Comparison of ENCODE assay signal across 9 mouse cellular contexts in the genomic region with DNA sequence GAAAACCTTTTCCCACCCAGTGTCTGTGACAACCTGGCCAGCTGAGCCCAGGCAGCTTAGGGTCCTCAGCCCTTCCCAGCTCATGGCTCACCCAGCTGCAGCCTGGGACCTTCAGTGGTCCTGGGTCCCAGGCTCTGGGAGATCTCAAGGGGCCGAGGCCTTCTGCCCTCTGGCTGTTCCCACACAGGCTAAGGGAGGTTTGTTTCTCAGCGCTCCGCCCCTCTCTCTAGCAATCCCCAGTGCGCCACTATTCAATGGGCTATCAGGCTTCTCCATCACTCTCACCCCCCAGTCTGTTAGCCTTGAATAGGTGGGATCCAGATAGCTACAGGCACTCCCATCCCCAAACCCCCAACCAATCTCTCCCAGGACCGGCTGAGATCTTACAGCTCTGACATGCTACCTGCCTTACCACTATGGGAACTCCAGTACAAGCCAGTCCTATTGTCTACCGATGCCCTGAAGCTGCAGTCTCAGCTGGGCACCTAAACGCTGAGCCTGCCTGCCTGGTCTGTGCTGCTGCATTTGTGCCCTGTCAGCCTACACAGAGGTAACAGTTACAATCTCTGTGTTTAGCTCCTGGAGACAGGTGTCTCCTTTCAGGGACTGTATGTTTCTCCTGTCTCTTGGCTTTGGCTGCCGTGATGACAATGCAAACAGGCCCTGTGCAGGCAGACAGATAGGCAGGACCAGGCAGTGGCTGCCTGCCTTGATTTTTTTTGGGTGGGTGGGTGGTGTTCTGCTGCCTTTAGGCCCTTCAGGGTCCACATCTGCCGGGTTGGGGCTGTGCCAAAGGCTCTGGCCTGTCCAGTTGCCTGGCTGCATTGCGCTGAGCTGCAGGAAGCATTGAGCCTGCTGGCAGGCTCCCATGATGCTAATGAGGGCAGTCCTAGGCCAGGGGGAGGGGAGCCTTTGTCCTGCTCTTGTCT. TPM values are rescaled to one million over a fixed set of nuclear protein-coding genes. Genes with fewer than 3 reads are reported as not detected.
DNase-seq lines count a peak whose midpoint lies in the region; ATAC-seq and TF ChIP-seq lines count a peak whose summit lies in the region.
"Had no signal": no experiment of that assay in that cellular context is flagged by ENCODE, and none has a peak within 500 bp of the region (broad histone marks: within the 10 kb centered on the region; RNA-seq: fewer than 3 reads in every experiment).

No protein-coding gene starts in this region.

- no peaks in the 10 kb centered on the region for H3K79me2 ChIP-seq in heart, adult 2 months (replicated peaks; ENCODE audit: control insufficient read depth, insufficient read depth, low read length)

- H3K9me3 ChIP-seq in embryonic facial prominence, embryonic 14.5 days (ENCODE audit: control insufficient read depth, low read length): no peaks in the 10 kb centered on the region
- H3K9me3 ChIP-seq in hindbrain, embryonic 15.5 days: no peaks in the 10 kb centered on the region
- no peaks in the 10 kb centered on the region for H3K9me3 ChIP-seq in midbrain, embryonic 10.5 days (replicated peaks)

- H3K4me1 ChIP-seq in heart, adult 2 months (ENCODE audit: control insufficient read depth, insufficient read depth, low read length): peaks cover 20% of the 10 kb centered on the region
- 0 out of 2 replicates have a peak, but pooled peaks cover 6% of the 10 kb centered on the region for H3K4me1 ChIP-seq in embryonic facial prominence, embryonic 14.5 days (ENCODE audit: control insufficient read depth, insufficient read depth, low read length)
- H3K4me1 ChIP-seq in hindbrain, embryonic 15.5 days (replicated peaks): peaks cover 17% of the 10 kb centered on the region
- peaks cover 21% of the 10 kb centered on the region for H3K4me1 ChIP-seq in midbrain, embryonic 10.5 days
- peaks cover 14% of the 10 kb centered on the region for H3K4me1 ChIP-seq in thymus, adult 2 months (replicated peaks; ENCODE audit: control insufficient read depth, insufficient read depth, low read length)

- no peak overlapping the region for H3K4me2 ChIP-seq in embryonic facial prominence, embryonic 14.5 days (ENCODE audit: low read depth, low read length)
- no peak overlapping the region for H3K4me2 ChIP-seq in hindbrain, embryonic 15.5 days

- no peaks in the 10 kb centered on the region for H3K27me3 ChIP-seq in heart, adult 2 months (ENCODE audit: control insufficient read depth, insufficient read depth, low read length)
- H3K27me3 ChIP-seq in embryonic facial prominence, embryonic 14.5 days (replicated peaks; ENCODE audit: control insufficient read depth, insufficient read depth, low read length): no peaks in the 10 kb centered on the region
- H3K27me3 ChIP-seq in hindbrain, embryonic 15.5 days: 0 out of 2 replicates have a peak, but pooled peaks cover 4% of the 10 kb centered on the region
- peaks cover 58% of the 10 kb centered on the region for H3K27me3 ChIP-seq in midbrain, embryonic 10.5 days (ENCODE audit: low read depth, poor library complexity, severe bottlenecking)
- H3K27me3 ChIP-seq in thymus, adult 2 months (ENCODE audit: control insufficient read depth, insufficient read depth, low read length): no peaks in the 10 kb centered on the region

- 0 out of 2 replicates have a peak, but pooled peaks have one; percentile 32 for ATAC-seq in embryonic facial prominence, embryonic 14.5 days (ENCODE audit: low read depth)
- peak; percentile 84 for ATAC-seq in hindbrain, embryonic 15.5 days (ENCODE audit: low FRiP score, low read depth)

- DNase-seq in heart, adult 2 months: peak; percentile 35 to 46
- no peak for DNase-seq in heart, postnatal 25 days (ENCODE audit: low spot score)
- DNase-seq in embryonic facial prominence, embryonic 14.5 days (ENCODE audit: low spot score): no peak
- peak; percentile 75 for DNase-seq in midbrain, embryonic 10.5 days (ENCODE audit: low spot score)
- no peak for DNase-seq in spleen, postnatal 36 days (ENCODE audit: low spot score in 2 of 2)
- DNase-seq in thymus, adult 2 months: no peak
- no peak for DNase-seq in c-Kit-positive CD71-positive TER-119-positive erythroid progenitor cells, embryonic 14.5 days (ENCODE audit: low spot score)

- H3K9ac ChIP-seq in heart, adult 2 months (ENCODE audit: low read depth, low read length): no peak overlapping the region
- H3K9ac ChIP-seq in embryonic facial prominence, embryonic 14.5 days (ENCODE audit: low read depth, low read length): no peak overlapping the region
- H3K9ac ChIP-seq in hindbrain, embryonic 15.5 days: no peak overlapping the region

- WGBS in heart, adult 2 months: 46% methylated on average over 10 of the region's 10 CpGs
- 21% methylated on average over 10 of the region's 10 CpGs for whole genome bisulfite sequencing in embryonic facial prominence, embryonic 14.5 days
- WGBS in hindbrain, embryonic 15.5 days: 10% methylated on average over 10 of the region's 10 CpGs
- WGBS in midbrain, embryonic 10.5 days: 25% methylated on average over 10 of the region's 10 CpGs
- 93% methylated on average over 10 of the region's 10 CpGs for WGBS in thymus, adult 2 months

- TF ChIP-seq POLR2A in heart, adult 2 months (IDR thresholded peaks at IDR 0.05; ENCODE audit: insufficient read depth, low read depth, low read length): no peak
- no peak for TF ChIP-seq POLR2A in thymus, adult 2 months (IDR thresholded peaks at IDR 0.05; ENCODE audit: control insufficient read depth, extremely low read depth, insufficient read depth, low read length, poor library complexity)

- no peak for TF ChIP-seq CTCF in heart, adult 2 months (IDR thresholded peaks at IDR 0.05)
- TF ChIP-seq CTCF in thymus, adult 2 months (IDR thresholded peaks at IDR 0.05; ENCODE audit: borderline replicate concordance, control insufficient read depth, extremely low read depth, insufficient read depth, low read length, poor library complexity): no peak

- no peak overlapping the region; the same call in 1 of the 2 replicates for H3K27ac ChIP-seq in heart, adult 2 months
- no peak overlapping the region for H3K27ac ChIP-seq in embryonic facial prominence, embryonic 14.5 days (replicated peaks; ENCODE audit: low read depth, low read length)
- no peak overlapping the region for H3K27ac ChIP-seq in hindbrain, embryonic 15.5 days (replicated peaks)
- H3K27ac ChIP-seq in midbrain, embryonic 10.5 days (replicated peaks): peak overlapping the region; percentile 81
- no peak overlapping the region for H3K27ac ChIP-seq in thymus, adult 2 months (ENCODE audit: control insufficient read depth, insufficient read depth, low read length)

- intact Hi-C loops in heart, adult 2 months (cut with DNase I): no loop called here
- intact Hi-C loops in heart, postnatal 25 days (cut with DNase I): no loop called here

- no peak for TF ChIP-seq EP300 in heart, adult 2 months (IDR thresholded peaks at IDR 0.05; ENCODE audit: insufficient read depth, low read depth, low read length)

- no peaks in the 10 kb centered on the region for H3K36me3 ChIP-seq in heart, adult 2 months (ENCODE audit: control insufficient read depth, insufficient read depth, low read length)
- H3K36me3 ChIP-seq in embryonic facial prominence, embryonic 14.5 days (ENCODE audit: control insufficient read depth, insufficient read depth, low read length): no peaks in the 10 kb centered on the region
- no peaks in the 10 kb centered on the region for H3K36me3 ChIP-seq in hindbrain, embryonic 15.5 days
- H3K36me3 ChIP-seq in midbrain, embryonic 10.5 days: no peaks in the 10 kb centered on the region
- H3K36me3 ChIP-seq in thymus, adult 2 months (ENCODE audit: control insufficient read depth, insufficient read depth, low read length): no peaks in the 10 kb centered on the region

- no peak overlapping the region for H3K4me3 ChIP-seq in heart, adult 2 months
- H3K4me3 ChIP-seq in embryonic facial prominence, embryonic 14.5 days (ENCODE audit: low read depth, low read length): no peak overlapping the region
- H3K4me3 ChIP-seq in hindbrain, embryonic 15.5 days: no peak overlapping the region
- peak overlapping the region; percentile 23; the same call in 1 of the 2 replicates for H3K4me3 ChIP-seq in midbrain, embryonic 10.5 days
- no peak overlapping the region for H3K4me3 ChIP-seq in thymus, adult 2 months (ENCODE audit: control insufficient read depth, insufficient read depth, low read length)

RNA-seq across cellular contexts. Expression of a gene that starts 9.4 kb away (rescaled TPM):
- total RNA-seq in heart, adult 2 months (2021): under 1 TPM; 0.70 to 0.86 TPM
- 1.9 and 3.9 TPM in 2 replicates for polyA plus RNA-seq in heart, adult 2 months (2012; rRNA removed)
- total RNA-seq in heart, postnatal 25 days (2021): 1 to 10 TPM in 1 of 2 experiments, not detected in 1; 1.0 TPM
- 7.7 and 18.5 TPM in 2 replicates for polyA plus RNA-seq in embryonic facial prominence, embryonic 14.5 days (2014; fragmentation: Nextera tagmentation; extraction: Ambion mirVana)
- 2.7 and 3.7 TPM in 2 replicates for polyA plus RNA-seq in hindbrain, embryonic 15.5 days (2015; fragmentation: Nextera tagmentation; extraction: Ambion mirVana)
- polyA plus RNA-seq in midbrain, embryonic 10.5 days (2016; fragmentation: Nextera tagmentation; extraction: Ambion mirVana): 7.9 and 9.5 TPM in 2 replicates
- 14.7 and 15.2 TPM in 2 replicates for polyA plus RNA-seq in thymus, adult 2 months (2012; rRNA removed)

RNA-seq across cellular contexts. Expression of a gene that starts 22.9 kb away (rescaled TPM):
- total RNA-seq in heart, adult 2 months (2021): 1 to 10 TPM; 3.1 to 3.3 TPM
- polyA plus RNA-seq in heart, adult 2 months (2012; rRNA removed): 2.9 and 4.9 TPM in 2 replicates
- 1 to 10 TPM; 3.7 to 4.0 TPM for total RNA-seq in heart, postnatal 25 days (2021)
- polyA plus RNA-seq in embryonic facial prominence, embryonic 14.5 days (2014; fragmentation: Nextera tagmentation; extraction: Ambion mirVana): 1.3 and 1.6 TPM in 2 replicates
- 2.6 and 3.2 TPM in 2 replicates for polyA plus RNA-seq in hindbrain, embryonic 15.5 days (2015; fragmentation: Nextera tagmentation; extraction: Ambion mirVana)
- polyA plus RNA-seq in midbrain, embryonic 10.5 days (2016; fragmentation: Nextera tagmentation; extraction: Ambion mirVana): 2.7 and 5.2 TPM in 2 replicates
- 0.89 and 0.94 TPM in 2 replicates for polyA plus RNA-seq in thymus, adult 2 months (2012; rRNA removed)

RNA-seq across cellular contexts. Expression of a gene that starts 54.9 kb away (rescaled TPM):
- total RNA-seq in heart, adult 2 months (2021): not detected
- 0.03 TPM in 1 of 2 replicates, not detected in the other for polyA plus RNA-seq in heart, adult 2 months (2012; rRNA removed)
- total RNA-seq in heart, postnatal 25 days (2021): not detected
- polyA plus RNA-seq in embryonic facial prominence, embryonic 14.5 days (2014; fragmentation: Nextera tagmentation; extraction: Ambion mirVana): 0.48 and 0.84 TPM in 2 replicates
- polyA plus RNA-seq in hindbrain, embryonic 15.5 days (2015; fragmentation: Nextera tagmentation; extraction: Ambion mirVana): 10.6 and 11.5 TPM in 2 replicates
- polyA plus RNA-seq in midbrain, embryonic 10.5 days (2016; fragmentation: Nextera tagmentation; extraction: Ambion mirVana): 0.51 and 0.71 TPM in 2 replicates
- not detected in 2 replicates for polyA plus RNA-seq in thymus, adult 2 months (2012; rRNA removed)
- total RNA-seq: CH12.LX had no signal

Comparison
In these comparisons a context has a peak if more than half of its experiments do, and no peak if none do; other contexts are left out.
1. DNase-seq: peak in heart, adult 2 months (2 of 2) and midbrain, embryonic 10.5 days (single experiment); none in heart, postnatal 25 days (single experiment), embryonic facial prominence, embryonic 14.5 days (single experiment), spleen, postnatal 36 days (0 of 2), thymus, adult 2 months (single experiment) and c-Kit-positive CD71-positive TER-119-positive erythroid progenitor cells, embryonic 14.5 days (single experiment).